Mouse (Mus musculus) adipocyte (in vitro differentiated cells): ENCODE results near the gene Nrf1.

Experiments
- DNase-seq: peaks from one replicate; pipeline ENCODE4 v3.0.0-alpha.2; 2016; ENCODE audit warnings: low spot score

Gene Nrf1

DNA sequence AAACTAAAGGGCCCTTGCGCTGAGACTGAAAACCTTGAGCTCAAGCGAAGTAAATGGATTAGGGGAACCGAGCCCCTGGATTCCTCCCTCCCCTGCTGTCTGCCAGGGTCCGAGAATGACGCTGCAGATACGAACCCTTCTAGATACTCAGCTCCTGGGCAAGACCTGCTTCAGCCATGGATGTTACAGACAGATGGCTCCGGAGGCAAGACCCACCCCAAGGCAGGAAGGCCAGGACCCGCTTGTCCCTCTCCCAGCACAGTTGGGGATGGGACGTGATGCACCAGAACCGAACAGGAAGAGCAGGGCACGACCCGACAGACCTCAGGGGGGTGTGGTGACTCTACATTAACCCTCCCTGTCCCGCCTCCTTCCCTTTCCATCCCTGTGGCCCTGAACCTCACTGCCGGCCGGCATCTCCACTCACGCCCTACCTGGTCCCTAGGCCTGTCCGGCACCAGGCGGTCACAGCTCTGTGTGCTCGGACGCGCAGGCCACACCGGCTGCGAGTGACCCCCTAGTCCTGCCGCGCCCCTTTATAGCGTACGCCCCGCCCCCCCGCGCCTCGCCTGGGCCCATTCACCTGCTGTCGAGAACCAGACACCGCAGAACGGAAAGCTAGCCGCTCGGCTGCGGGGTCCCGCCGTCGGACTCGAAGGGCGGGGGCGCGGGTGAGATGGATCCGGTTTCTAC lies 127.6 kb downstream of the Nrf1 start:
- DNase-seq: no peak

GRCm38 (mm10) chr6:30175918-30176421 lies 128.2 kb downstream of the Nrf1 start:
- DNase-seq: no peak

- no peak for DNase-seq
These were observed 128.7 kb downstream of the Nrf1 start for GRCm38 (mm10) chr6:30176496-30176895.

GRCm38 (mm10) chr6:30177305-30177704 lies 129.5 kb downstream of the Nrf1 start:
- no peak for DNase-seq

DNA sequence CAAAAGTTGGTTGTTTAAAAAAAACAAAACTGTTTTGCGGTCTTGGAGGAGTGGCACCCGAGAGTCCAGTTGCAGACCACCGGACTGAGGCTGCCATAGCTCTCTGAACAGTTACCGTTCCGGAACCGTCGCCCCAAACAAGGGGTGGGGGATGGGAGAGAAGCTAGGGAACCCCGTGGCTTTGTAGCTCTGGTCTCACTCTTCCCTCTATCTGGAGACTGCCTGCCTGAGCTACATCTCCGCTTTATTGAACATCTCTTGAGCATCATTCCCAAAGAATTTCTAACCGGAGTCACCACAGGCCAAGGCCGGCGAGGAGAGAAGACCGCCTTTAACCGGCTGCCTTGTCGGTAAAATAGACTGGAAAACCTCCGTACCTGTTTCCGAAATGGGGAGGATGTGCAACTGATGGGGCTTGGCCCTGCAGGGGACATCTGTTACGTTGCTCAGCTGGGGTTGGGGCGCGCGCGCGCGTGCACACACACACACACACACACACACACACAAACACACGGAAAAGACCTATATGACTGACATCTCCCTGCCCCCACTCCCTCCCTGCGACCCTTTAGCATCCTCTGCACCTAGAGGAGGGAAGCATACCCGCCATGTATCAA lies 130.3 kb downstream of the Nrf1 start:
- no peak for DNase-seq

- no peak for DNase-seq
These were observed 131.3 kb downstream of the Nrf1 start for GRCm38 (mm10) chr6:30179046-30179445.

DNA sequence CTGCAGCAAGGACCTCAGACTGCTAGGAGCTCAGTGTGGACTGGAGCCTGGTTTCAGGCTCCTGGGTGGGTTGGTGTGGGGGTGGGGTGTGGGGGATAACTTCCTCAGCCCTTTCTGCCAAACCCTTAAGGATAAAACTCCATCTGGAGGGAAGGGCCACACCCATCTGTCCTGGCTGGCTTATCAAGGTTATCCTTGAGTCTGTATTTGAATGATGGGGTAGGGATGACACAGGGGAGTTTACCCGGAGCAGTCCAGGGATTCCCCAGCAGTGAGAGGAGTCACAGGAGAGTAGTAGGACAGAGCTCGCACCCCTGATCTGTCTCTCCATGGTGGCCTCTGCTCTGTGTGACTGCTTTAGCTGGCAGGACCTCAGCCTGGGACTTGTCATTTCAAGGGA lies 132.5 kb downstream of the Nrf1 start:
- no peak for DNase-seq

DNA sequence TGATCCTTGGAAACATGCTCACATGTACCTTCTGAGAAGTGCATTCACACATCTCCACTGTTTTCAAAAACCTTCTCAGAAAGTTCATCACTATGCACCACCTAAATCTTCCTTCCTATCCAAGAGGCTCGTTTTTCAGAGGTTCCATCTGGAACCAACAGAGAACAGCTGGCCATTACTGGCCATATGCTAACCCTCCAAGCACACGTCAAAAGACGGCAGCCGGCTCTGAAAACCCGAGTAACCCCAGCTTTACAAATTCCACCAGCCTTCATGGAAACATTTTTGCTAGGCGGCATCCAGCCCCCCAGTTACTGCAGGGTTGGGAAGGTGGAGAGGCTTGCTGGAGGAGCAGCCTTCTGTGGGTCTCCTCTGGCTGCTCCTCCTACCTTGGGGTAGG lies 134.2 kb downstream of the Nrf1 start:
- no peak for DNase-seq

- no peak for DNase-seq
These were observed 135.8 kb downstream of the Nrf1 start for GRCm38 (mm10) chr6:30183624-30184023.

DNA sequence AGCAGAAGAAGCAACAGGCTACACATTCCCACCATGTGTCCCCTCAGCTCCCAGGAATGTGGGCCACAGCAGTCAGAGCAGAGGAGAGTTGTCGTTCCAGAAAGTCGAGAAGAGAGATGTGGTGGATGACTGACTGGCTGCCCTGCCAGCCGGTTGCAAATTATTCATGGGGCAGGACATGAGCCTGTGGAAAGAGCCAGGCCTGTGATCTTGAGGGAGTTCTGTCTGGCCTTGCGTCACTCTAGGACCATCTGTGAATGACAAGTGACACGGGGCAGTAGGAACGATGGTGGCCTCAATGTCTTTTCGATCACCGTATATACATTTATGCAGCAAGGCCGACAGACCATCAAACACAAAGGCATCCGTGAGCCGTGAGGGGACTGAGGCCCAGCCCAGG lies 147.9 kb downstream of the Nrf1 start:
- no peak for DNase-seq

DNA sequence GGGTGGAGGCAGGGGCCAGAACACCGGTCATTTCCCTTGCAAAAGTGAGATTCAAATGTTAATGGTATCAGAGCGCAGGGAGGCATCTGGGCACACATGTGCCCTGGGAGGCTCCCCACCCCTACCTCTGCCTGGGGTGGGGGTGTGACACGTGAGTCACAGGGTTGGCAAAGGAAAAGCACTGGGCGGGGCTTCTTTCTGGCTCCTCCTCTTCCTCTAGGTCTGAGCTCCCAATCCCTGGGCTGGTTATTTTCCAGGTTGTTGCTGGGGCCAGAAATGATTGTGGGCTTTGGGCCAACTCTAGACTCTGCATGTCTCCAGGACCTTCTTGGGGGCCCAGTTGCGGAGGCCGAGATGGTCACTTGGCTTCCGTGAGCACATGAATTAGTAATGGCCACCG lies 148.4 kb downstream of the Nrf1 start:
- DNase-seq: no peak
